Mouse (Mus musculus) thymus, postnatal 0 days (tissue): ENCODE measurements at regions not wholly inside any gene's neighbourhood (a gene's known extent, or its start where the extent isn't known, plus 50 kb on each side); places are given as distances from the start of the nearest gene placed in this dataset.
"Not testable (repeated sequence)": the region's sequence is repeated elsewhere in the genome, so short reads cannot be mapped to it uniquely, and the experiment has no call there.

Source experiments
- DNase-seq: peaks from one replicate; pipeline ENCODE4 v3.0.0-alpha.2; 2015; ENCODE audit warnings: low spot score

GRCm38 (mm10) chr10:118602922-118603321 lies 162.1 kb downstream of the Ifng start:
- no peak for DNase-seq

- no peak for DNase-seq
These were observed 163.1 kb downstream of the Ifng start for GRCm38 (mm10) chr10:118603857-118604414.

GRCm38 (mm10) chr10:118605156-118605821 lies 164.4 kb downstream of the Ifng start:
- DNase-seq, result no peak

- no peak for DNase-seq
These were observed 166.6 kb downstream of the Ifng start for GRCm38 (mm10) chr10:118607418-118607817.

GRCm38 (mm10) chr10:118608376-118609145 lies 167.7 kb downstream of the Ifng start:
- no peak for DNase-seq

- DNase-seq, result no peak
These were observed 168.3 kb downstream of the Ifng start for GRCm38 (mm10) chr10:118609157-118609556.

- no peak for DNase-seq
These were observed 170.1 kb downstream of the Ifng start for GRCm38 (mm10) chr10:118610868-118611461.

- no peak for DNase-seq
These were observed 171.2 kb downstream of the Ifng start for GRCm38 (mm10) chr10:118612091-118612490.

- DNase-seq, result no peak
These were observed 172.3 kb downstream of the Ifng start for GRCm38 (mm10) chr10:118613056-118613695.

- DNase-seq, result no peak
These were observed 173.5 kb downstream of the Ifng start for GRCm38 (mm10) chr10:118614251-118614865.

- no peak for DNase-seq
These were observed 174.5 kb downstream of the Ifng start for GRCm38 (mm10) chr10:118615131-118616020.

- no peak for DNase-seq
These were observed 175.3 kb downstream of the Ifng start for GRCm38 (mm10) chr10:118616031-118616615.

- no peak for DNase-seq
These were observed 176.6 kb downstream of the Ifng start for GRCm38 (mm10) chr10:118617291-118618044.

GRCm38 (mm10) chr10:118618251-118618650 lies 177.4 kb downstream of the Ifng start:
- not testable (repeated sequence) for DNase-seq

- no peak for DNase-seq
These were observed 178.1 kb downstream of the Ifng start for GRCm38 (mm10) chr10:118618766-118619600.

- DNase-seq, result no peak
These were observed 178.8 kb downstream of the Ifng start for GRCm38 (mm10) chr10:118619601-118620000.

GRCm38 (mm10) chr10:118620611-118621010 lies 179.8 kb downstream of the Ifng start:
- no peak for DNase-seq

- no peak for DNase-seq
These were observed 180.7 kb downstream of the Ifng start for GRCm38 (mm10) chr10:118621546-118621945.
